10 mouse cellular contexts compared by ENCODE assay signal in genomic region chr1:39936934-39937333, GRCm38 (mm10). TPM values are rescaled to one million over a fixed set of nuclear protein-coding genes. Genes with fewer than 3 reads are reported as not detected.
DNase-seq lines count a peak whose midpoint lies in the region; ATAC-seq and TF ChIP-seq lines count a peak whose summit lies in the region.
"Had no signal": no experiment of that assay in that cellular context is flagged by ENCODE, and none has a peak within 500 bp of the region (broad histone marks: within the 10 kb centered on the region; RNA-seq: fewer than 3 reads in every experiment).

No protein-coding gene starts in this region.

- H3K9me3 ChIP-seq in forebrain, embryonic 14.5 days (replicated peaks; ENCODE audit: control insufficient read depth, low read length) = no peaks in the 10 kb centered on the region
- H3K9me3 ChIP-seq in forebrain, embryonic 16.5 days (ENCODE audit: control insufficient read depth, low read length) = no peaks in the 10 kb centered on the region
- H3K9me3 ChIP-seq in intestine, embryonic 15.5 days = no peaks in the 10 kb centered on the region
- H3K9me3 ChIP-seq in intestine, postnatal 0 days (ENCODE audit: control insufficient read depth) = no peaks in the 10 kb centered on the region
- H3K9me3 ChIP-seq in midbrain, embryonic 16.5 days (replicated peaks; ENCODE audit: control insufficient read depth, low read length, poor library complexity, severe bottlenecking) = no peaks in the 10 kb centered on the region
- no peaks in the 10 kb centered on the region for H3K9me3 ChIP-seq in midbrain, embryonic 11.5 days (ENCODE audit: control insufficient read depth, low read length)
- H3K9me3 ChIP-seq: midbrain, embryonic 15.5 days had no signal

- 0 out of 2 replicates have a peak, but pooled peaks cover 2% of the 10 kb centered on the region for H3K36me3 ChIP-seq in forebrain, embryonic 14.5 days (ENCODE audit: control insufficient read depth, insufficient read depth, low read length)
- no peaks in the 10 kb centered on the region for H3K36me3 ChIP-seq in forebrain, embryonic 16.5 days (ENCODE audit: control insufficient read depth, insufficient read depth)
- H3K36me3 ChIP-seq in intestine, embryonic 15.5 days = no peaks in the 10 kb centered on the region
- H3K36me3 ChIP-seq in intestine, postnatal 0 days (ENCODE audit: control insufficient read depth, insufficient read depth) = no peaks in the 10 kb centered on the region
- H3K36me3 ChIP-seq in midbrain, embryonic 16.5 days (ENCODE audit: control insufficient read depth, insufficient read depth, low read length) = no peaks in the 10 kb centered on the region
- H3K36me3 ChIP-seq in midbrain, embryonic 11.5 days (ENCODE audit: control insufficient read depth, insufficient read depth, low read length) = peaks cover 2% of the 10 kb centered on the region; the same call in 1 of the 2 replicates
- H3K36me3 ChIP-seq in macrophage (ENCODE audit: inconsistent target) = no peaks in the 10 kb centered on the region
- H3K36me3 ChIP-seq: midbrain, embryonic 15.5 days had no signal

- DNase-seq in forebrain, embryonic 14.5 days (ENCODE audit: low spot score) = no peak
- DNase-seq in midbrain, embryonic 11.5 days (ENCODE audit: low spot score, missing footprints) = no peak
- no peak for DNase-seq in kidney, adult 18-20 months

- WGBS in forebrain, embryonic 14.5 days = 38% methylated on average over 2 of the region's 2 CpGs
- 29% methylated on average over 2 of the region's 2 CpGs for WGBS in forebrain, embryonic 16.5 days
- 70% methylated on average over 2 of the region's 2 CpGs for WGBS in intestine, embryonic 15.5 days
- 56% methylated on average over 2 of the region's 2 CpGs for WGBS in intestine, postnatal 0 days
- 51% methylated on average over 2 of the region's 2 CpGs for WGBS in midbrain, embryonic 16.5 days
- WGBS in midbrain, embryonic 11.5 days = 70% methylated on average over 2 of the region's 2 CpGs
- 82% methylated on average over 1 of the region's 2 CpGs for WGBS in macrophage (ENCODE audit: missing documents)

- no peak for ATAC-seq in forebrain, embryonic 14.5 days
- ATAC-seq in forebrain, embryonic 16.5 days = no peak
- no peak for ATAC-seq in intestine, embryonic 15.5 days
- no peak for ATAC-seq in intestine, postnatal 0 days
- no peak for ATAC-seq in midbrain, embryonic 16.5 days
- ATAC-seq in midbrain, embryonic 11.5 days (ENCODE audit: low FRiP score) = no peak

- TF ChIP-seq CTCF in intestine, postnatal 0 days (IDR thresholded peaks at IDR 0.05; ENCODE audit: low read depth) = no peak

- no peaks in the 10 kb centered on the region for H3K27me3 ChIP-seq in forebrain, embryonic 14.5 days (replicated peaks; ENCODE audit: control insufficient read depth, insufficient read depth, low read length)
- H3K27me3 ChIP-seq in forebrain, embryonic 16.5 days (replicated peaks; ENCODE audit: control insufficient read depth, insufficient read depth, low read length) = no peaks in the 10 kb centered on the region
- no peaks in the 10 kb centered on the region for H3K27me3 ChIP-seq in intestine, embryonic 15.5 days (replicated peaks)
- no peaks in the 10 kb centered on the region for H3K27me3 ChIP-seq in intestine, postnatal 0 days (replicated peaks; ENCODE audit: control insufficient read depth, insufficient read depth, low read length)
- no peaks in the 10 kb centered on the region for H3K27me3 ChIP-seq in midbrain, embryonic 16.5 days (ENCODE audit: control insufficient read depth, insufficient read depth, low read depth, low read length)
- no peaks in the 10 kb centered on the region for H3K27me3 ChIP-seq in midbrain, embryonic 11.5 days (ENCODE audit: control insufficient read depth, insufficient read depth, low read length)
- H3K27me3 ChIP-seq: midbrain, embryonic 15.5 days; Patski had no signal

- H3K4me2 ChIP-seq in forebrain, embryonic 14.5 days (ENCODE audit: low read length) = peak overlapping the region; percentile 43; the same call in 1 of the 2 replicates
- H3K4me2 ChIP-seq in forebrain, embryonic 16.5 days (ENCODE audit: low read length) = no peak overlapping the region
- peak overlapping the region; percentile 68; the same call in 1 of the 2 replicates for H3K4me2 ChIP-seq in intestine, embryonic 15.5 days (replicated peaks)
- no peak overlapping the region for H3K4me2 ChIP-seq in intestine, postnatal 0 days (replicated peaks; ENCODE audit: low read depth)
- peak overlapping the region; percentile 56; the same call in 1 of the 2 replicates for H3K4me2 ChIP-seq in midbrain, embryonic 16.5 days (ENCODE audit: low read length)
- H3K4me2 ChIP-seq in midbrain, embryonic 11.5 days = no peak overlapping the region

- no peak overlapping the region for H3K27ac ChIP-seq in forebrain, embryonic 14.5 days (ENCODE audit: low read depth, low read length)
- H3K27ac ChIP-seq in forebrain, embryonic 16.5 days (ENCODE audit: low read length) = no peak overlapping the region
- no peak overlapping the region for H3K27ac ChIP-seq in intestine, embryonic 15.5 days
- H3K27ac ChIP-seq in intestine, postnatal 0 days (ENCODE audit: low read depth, low read length) = no peak overlapping the region
- H3K27ac ChIP-seq in midbrain, embryonic 16.5 days (ENCODE audit: low read length) = no peak overlapping the region
- H3K27ac ChIP-seq in midbrain, embryonic 11.5 days (ENCODE audit: low read depth, low read length) = no peak overlapping the region
- H3K27ac ChIP-seq in macrophage = no peak overlapping the region

- peaks cover 92% of the 10 kb centered on the region for H3K79me2 ChIP-seq in macrophage (ENCODE audit: inconsistent target)

- H3K4me1 ChIP-seq in forebrain, embryonic 14.5 days (ENCODE audit: control insufficient read depth, insufficient read depth, low read length) = peaks cover 67% of the 10 kb centered on the region
- peaks cover 83% of the 10 kb centered on the region for H3K4me1 ChIP-seq in forebrain, embryonic 16.5 days (replicated peaks; ENCODE audit: control insufficient read depth, insufficient read depth, low read length)
- peaks cover 72% of the 10 kb centered on the region for H3K4me1 ChIP-seq in intestine, embryonic 15.5 days (replicated peaks)
- H3K4me1 ChIP-seq in intestine, postnatal 0 days (replicated peaks; ENCODE audit: control insufficient read depth, insufficient read depth, low read length) = peaks cover 18% of the 10 kb centered on the region; the same call in 1 of the 2 replicates
- H3K4me1 ChIP-seq in midbrain, embryonic 16.5 days (ENCODE audit: control insufficient read depth, insufficient read depth, low read length) = peaks cover 83% of the 10 kb centered on the region
- H3K4me1 ChIP-seq in midbrain, embryonic 11.5 days (ENCODE audit: control insufficient read depth, insufficient read depth, low read length) = peaks cover 58% of the 10 kb centered on the region

- no peak overlapping the region for H3K4me3 ChIP-seq in forebrain, embryonic 14.5 days (ENCODE audit: low read depth, low read length)
- H3K4me3 ChIP-seq in forebrain, embryonic 16.5 days (replicated peaks; ENCODE audit: low read length) = no peak overlapping the region
- H3K4me3 ChIP-seq in intestine, embryonic 15.5 days (replicated peaks) = no peak overlapping the region
- no peak overlapping the region for H3K4me3 ChIP-seq in intestine, postnatal 0 days (ENCODE audit: low read depth, low read length)
- H3K4me3 ChIP-seq in midbrain, embryonic 16.5 days (ENCODE audit: low read depth, low read length) = no peak overlapping the region
- no peak overlapping the region for H3K4me3 ChIP-seq in midbrain, embryonic 11.5 days (ENCODE audit: low read depth, low read length)
- H3K4me3 ChIP-seq in macrophage (ENCODE audit: inconsistent target) = peak overlapping the region; percentile 40; the same call in 1 of the 2 replicates

- no peak overlapping the region for H3K9ac ChIP-seq in forebrain, embryonic 14.5 days (ENCODE audit: low read length)
- H3K9ac ChIP-seq in forebrain, embryonic 16.5 days (replicated peaks; ENCODE audit: low read depth, low read length) = no peak overlapping the region
- no peak overlapping the region for H3K9ac ChIP-seq in intestine, embryonic 15.5 days
- no peak overlapping the region for H3K9ac ChIP-seq in intestine, postnatal 0 days (ENCODE audit: low read depth, low read length)
- no peak overlapping the region for H3K9ac ChIP-seq in midbrain, embryonic 16.5 days (ENCODE audit: low read depth, low read length)
- no peak overlapping the region for H3K9ac ChIP-seq in midbrain, embryonic 11.5 days (ENCODE audit: low read length)
- H3K9ac ChIP-seq: midbrain, embryonic 15.5 days had no signal

RNA-seq across cellular contexts. Expression of gene Map4k4, which starts 36.2 kb away (rescaled TPM):
- 29.2 and 36.2 TPM in 2 replicates for polyA plus RNA-seq in forebrain, embryonic 14.5 days (2014; fragmentation: Nextera tagmentation; extraction: Ambion mirVana)
- 38.5 and 49.5 TPM in 2 replicates for polyA plus RNA-seq in forebrain, embryonic 16.5 days (2015; fragmentation: Nextera tagmentation; extraction: Ambion mirVana)
- polyA plus RNA-seq in intestine, embryonic 15.5 days (2015; fragmentation: Nextera tagmentation; extraction: Ambion mirVana) = 20.0 and 25.5 TPM in 2 replicates
- polyA plus RNA-seq in intestine, postnatal 0 days (2015; fragmentation: Nextera tagmentation; extraction: Ambion mirVana) = 6.8 and 9.3 TPM in 2 replicates
- polyA plus RNA-seq in midbrain, embryonic 16.5 days (2015; fragmentation: Nextera tagmentation; extraction: Ambion mirVana) = 31.4 and 38.4 TPM in 2 replicates
- 30.7 and 33.7 TPM in 2 replicates for polyA plus RNA-seq in midbrain, embryonic 11.5 days (2014; fragmentation: Nextera tagmentation; extraction: Ambion mirVana)
- 1,000 to 10,000 TPM in 2 of 26 experiments, 100 to 1,000 TPM in 24; 232 to 1,873 (median 398) TPM for total RNA-seq in macrophage (2018; cell fraction: chromatin; rRNA removed)
- 100 to 1,000 TPM in 2 of 26 experiments, 10 to 100 TPM in 24; 34.4 to 158 (median 66.4) TPM for total RNA-seq in macrophage (2018; cell fraction: cytosol; rRNA removed)
- total RNA-seq in macrophage (2018; cell fraction: nucleus; rRNA removed) = 100 to 1,000 TPM in 23 of 26 experiments, 10 to 100 TPM in 3; 92.2 to 545 (median 174) TPM
- 61.9 to 94.1 TPM (median 66.0 TPM) in 3 replicates for polyA plus RNA-seq in macrophage (2018)

Comparison
In these comparisons a context has a peak if more than half of its experiments do, and no peak if none do; other contexts are left out.
1. H3K4me2 ChIP-seq: peak in forebrain, embryonic 14.5 days (single experiment), intestine, embryonic 15.5 days (single experiment) and midbrain, embryonic 16.5 days (single experiment); none in forebrain, embryonic 16.5 days (single experiment), intestine, postnatal 0 days (single experiment) and midbrain, embryonic 11.5 days (single experiment).